Mouse (Mus musculus): ENCODE data around the gene Ttc27. TPM values are rescaled to one million over a fixed set of nuclear protein-coding genes. Genes with fewer than 3 reads are reported as not detected.

The Ttc27 gene
- 18.3 and 30.8 TPM in 2 replicates for polyA plus RNA-seq (2012; rRNA removed)

DNA sequence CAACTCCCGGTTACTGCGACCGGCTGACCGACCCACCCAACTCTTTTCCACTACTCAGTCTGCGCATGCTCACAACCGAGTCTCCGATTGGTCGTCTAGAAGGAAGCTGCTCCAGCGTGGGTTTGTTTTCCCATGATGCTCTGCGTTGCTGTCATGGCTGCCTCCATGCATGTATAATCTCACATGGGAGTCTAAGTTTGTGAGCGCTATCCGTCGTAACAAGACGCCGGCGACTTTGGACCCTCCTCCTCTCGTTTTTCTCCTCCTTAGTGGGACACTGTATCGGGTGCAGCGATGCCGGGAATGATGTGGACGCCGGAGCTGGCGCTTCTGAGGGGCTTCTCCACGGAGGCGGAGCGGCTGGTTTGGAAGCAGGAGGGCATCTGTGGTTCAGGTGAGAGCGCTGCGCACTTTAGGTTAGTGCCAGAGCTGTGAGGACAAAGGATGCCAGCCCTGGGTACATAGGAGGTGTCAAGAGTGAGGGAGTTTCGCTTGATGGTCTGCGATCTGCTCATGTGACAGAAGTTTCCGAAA lies at the start of gene Ttc27:
Ttc27 (plus strand) TSS at position 115 of the 534 bp plus-strand sequence.

Other genes with a start within 250 kb of the Ttc27 start
- 24.3 and 28.8 TPM in 2 replicates for gene Yipf4, start 228.2 kb upstream of the Ttc27 start, polyA plus RNA-seq (2012; rRNA removed)
- 53.4 and 88.8 TPM in 2 replicates for gene Birc6, start 189.4 kb upstream of the Ttc27 start, polyA plus RNA-seq (2012; rRNA removed)

Measured in central nervous system, embryonic 11.5 days (tissue).